Mouse (Mus musculus): ENCODE measurements at regions not wholly inside any gene's neighbourhood (a gene's known extent, or its start where the extent isn't known, plus 50 kb on each side); places are given as distances from the start of the nearest gene placed in this dataset.
A peak's percentile ranks its signal among the peaks of the same experiment; 100 is the strongest.
"Not testable (repeated sequence)": the region's sequence is repeated elsewhere in the genome, so short reads cannot be mapped to it uniquely, and the experiment has no call there.

DNA sequence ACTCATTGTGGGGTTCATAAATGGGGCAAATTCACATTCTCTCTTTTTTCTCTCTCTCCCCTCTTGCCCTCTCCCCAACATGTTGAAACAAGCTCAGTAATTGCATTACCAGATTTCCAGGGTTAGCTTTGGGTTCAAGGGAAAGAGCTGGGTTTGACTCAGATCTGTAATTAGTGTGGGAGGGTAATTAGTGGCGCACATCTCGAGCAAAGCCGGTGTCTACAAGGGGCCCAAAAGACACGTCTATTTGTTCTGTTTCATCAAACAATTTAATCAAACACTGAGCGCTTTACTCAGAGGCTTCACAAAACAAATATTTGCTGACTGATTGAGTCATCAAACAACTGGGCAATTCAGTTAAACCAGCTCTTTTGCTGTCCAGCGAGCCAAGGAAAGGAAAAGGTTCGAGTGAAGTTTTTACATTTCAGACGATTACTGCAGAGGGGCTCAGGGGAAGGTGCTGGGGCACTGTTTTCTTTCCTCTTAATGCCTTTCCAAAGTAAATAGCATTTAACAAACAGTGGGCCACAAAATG is 193.6 kb upstream of the Six2 start:
- DNase-seq, result no peak

DNA sequence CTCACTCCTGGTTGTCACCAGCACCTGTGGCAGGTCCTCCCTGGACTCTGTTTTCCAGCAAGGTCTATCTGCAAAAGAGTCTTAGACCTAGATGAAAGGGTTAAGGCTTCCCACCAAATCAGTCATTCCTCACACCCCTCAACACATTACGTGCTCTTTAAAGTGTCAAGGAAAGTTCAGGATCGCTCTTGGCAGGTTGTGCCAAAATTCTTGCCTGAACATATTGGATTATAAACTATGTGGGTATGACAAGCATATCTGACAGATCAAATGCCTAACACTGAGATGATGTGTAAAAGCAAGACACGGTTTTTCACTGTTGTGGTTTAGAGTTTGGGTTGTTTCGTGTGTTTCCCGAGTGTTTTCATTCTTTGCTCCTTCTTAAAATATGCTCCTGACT is 193.0 kb upstream of the Six2 start:
- DNase-seq, result no peak

DNA sequence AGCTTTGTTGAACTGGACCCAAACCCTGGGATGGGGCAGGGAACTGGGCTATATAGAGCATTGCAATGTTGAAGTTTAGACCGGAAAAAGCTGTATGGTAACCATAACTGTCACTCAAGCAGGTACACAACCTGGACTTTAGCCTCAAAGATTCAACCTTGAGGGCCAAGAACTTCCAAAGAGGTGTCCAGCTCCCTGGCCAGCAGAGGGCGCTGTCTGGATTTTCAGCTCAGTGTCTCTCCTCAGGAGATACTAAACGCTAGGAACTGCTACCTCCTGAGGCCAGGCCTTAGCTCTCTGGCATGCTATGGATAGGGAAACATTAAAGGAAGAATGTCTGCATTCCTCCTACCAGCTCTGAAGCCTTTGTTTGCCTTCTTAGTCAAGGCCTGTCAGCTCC is 189.4 kb upstream of the Six2 start:
- peak; percentile 65 for DNase-seq

DNA sequence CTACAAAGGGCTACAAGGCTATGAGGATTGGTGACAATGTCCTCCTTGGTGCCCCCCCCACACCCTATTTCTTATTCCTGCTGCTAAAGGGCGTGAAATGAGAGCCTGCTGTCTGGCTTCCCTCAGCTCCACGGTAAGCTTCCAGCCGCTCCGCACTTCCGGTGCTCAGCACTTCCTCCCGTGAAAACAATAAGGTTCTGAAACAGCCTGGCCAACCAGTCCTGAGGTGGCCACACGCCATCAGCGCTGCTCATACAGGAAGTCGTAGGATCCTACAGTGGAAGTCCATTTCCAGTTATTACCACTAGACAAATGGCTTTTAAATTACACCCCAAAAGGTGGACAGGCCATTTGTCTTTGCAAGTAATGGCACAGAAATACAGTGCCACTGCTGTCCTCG is 188.8 kb upstream of the Six2 start:
- peak; percentile 32 for DNase-seq

DNA sequence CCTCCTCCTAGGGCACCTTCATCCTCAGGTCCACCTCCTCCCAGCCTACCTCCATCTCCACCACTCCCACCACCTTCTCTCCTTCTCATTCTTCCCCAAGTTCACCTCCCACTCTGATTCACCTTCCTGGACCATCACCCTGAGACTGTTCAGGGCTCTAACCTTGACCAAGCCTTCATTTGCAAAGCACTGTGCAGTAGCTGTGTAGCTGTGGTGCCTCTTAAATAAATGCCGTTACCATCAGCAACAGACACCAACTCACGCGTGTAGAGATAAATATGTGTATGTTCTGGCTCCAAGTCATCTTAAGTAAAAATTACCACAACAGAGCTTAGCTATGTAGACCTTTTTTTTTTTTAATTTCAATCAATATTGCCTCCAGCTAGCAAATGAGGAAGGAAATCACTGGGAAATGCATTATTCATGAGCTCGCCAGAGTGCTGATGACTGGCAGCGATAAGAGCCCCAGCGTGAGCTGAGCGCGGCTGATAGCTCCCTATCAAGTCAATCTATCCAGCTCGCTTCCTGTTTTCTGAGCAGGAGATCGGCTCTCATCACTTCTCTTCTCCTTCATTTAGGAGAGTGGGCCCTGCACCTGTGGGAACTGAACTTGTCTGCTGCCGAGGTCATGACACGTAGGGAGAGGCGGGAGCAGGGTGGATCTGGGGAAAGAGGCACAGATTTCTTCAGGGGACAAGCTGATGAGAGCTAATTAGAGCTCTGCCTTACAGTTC is 185.9 kb upstream of the Six2 start:
- DNase-seq, result no peak

DNA sequence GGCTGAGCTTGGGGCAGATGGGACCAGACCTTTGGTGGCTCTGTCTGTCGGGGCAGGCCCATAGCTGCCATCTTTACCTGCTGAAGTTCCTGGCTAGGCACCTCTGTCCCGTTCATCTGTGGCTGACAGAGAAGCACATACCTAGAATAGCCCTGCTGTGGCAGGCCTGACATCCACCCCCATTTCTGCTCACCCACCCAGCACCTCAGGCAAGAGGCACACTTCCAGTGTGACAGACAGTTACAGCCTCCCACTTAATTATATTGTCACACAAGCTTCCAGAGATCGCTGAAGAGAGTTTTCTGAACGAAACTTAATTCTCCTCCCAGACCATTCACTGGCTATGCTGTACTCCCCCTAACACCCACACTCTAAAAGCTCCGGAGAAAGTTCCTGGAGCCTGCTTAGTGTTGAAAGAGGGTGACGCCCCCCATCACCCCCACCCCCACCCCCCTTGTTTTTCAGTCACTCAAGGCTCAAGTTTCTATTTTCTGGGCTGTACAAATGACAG is 184.9 kb upstream of the Six2 start:
- DNase-seq, result no peak

DNA sequence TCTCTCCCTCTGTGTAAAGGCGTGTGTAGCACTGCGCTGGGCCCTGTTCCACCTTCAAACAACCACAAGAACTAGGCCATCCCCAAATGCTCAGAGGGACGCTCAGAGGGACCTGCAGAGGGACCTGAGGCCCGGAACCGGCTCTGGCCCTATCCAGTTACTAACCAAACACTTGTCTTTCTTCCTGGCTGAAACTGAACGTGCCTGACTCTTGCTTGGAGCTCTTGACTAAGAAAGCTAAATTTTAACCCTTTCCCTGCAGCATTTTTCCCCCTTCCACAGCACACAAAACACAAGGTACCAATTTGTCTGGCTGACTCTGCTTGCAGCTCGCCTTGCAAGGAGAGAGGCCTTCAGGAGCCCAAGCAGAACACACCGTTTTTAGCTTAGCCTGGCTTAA is 182.3 kb upstream of the Six2 start:
- no peak for DNase-seq

DNA sequence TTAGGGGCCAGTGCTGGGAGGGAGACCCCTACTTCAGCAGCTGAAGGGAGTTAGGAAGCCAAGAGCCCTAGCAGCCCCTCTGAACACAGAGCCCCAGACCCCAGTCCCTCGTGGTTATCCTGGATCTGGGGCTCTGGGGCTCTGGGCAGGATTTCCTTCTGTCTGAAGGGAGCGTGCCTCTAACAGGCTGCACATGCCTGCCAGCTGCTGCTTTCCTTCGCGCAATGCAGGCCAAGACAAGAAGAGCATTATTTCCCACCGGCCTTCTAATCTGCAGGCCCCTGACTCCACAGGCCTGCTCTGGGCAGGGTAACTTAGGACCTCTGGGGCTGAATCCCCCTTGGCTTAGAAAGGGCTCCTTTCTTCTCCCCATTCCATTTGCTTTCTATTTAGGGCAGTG is 181.1 kb upstream of the Six2 start:
- DNase-seq, result no peak

DNA sequence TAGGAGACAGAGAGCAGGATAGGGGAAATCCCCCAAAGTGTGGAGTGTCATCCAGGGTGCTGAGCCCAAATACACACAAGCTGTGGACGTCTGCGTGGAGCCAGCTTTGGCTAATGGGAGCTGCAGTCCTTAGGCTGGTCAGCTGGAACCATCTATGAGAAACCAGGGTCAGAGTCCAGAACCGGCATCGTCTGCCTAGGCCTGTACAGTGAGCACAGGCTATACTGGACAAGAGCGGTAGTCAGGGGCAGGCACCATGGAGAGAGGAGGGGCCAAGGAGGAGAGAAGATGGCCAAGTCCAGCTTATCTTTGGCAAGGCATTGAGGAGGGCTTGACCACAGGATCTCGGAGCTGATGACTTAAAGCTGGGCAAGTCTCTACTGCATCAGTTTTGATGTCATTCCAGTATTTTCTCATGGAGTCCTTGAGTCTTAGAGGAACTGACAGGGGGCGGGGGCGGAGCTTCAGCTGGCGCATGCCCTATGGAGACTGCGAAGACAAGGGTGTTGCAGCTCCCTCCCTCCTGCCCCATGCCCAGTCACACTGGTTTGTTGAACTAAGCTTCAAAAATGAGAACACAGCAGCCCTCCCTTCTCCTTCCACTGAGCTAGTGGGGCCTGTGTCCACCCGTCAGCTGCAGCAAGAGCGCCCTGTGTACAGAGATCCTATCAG is 180.0 kb upstream of the Six2 start:
- DNase-seq, result no peak

DNA sequence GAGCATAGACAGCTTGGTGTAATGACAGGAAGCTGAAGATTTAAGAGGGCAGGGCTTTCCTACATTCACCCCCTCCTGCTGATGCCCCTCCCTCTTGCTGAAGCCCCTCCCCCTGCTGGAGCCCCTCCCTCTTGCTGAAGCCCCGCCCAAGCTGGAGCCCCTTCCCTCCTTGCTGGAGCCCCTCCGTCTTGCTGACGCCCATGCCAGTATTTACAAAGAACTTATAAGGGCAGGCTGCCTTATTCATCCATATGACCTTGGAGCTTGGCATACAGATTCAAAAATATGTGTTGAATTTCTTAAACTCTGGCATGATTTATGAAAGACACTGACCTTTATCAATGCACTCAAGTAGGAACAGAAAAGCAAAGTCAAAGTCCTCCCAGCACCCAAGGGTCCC is 178.5 kb upstream of the Six2 start:
- no peak for DNase-seq

DNA sequence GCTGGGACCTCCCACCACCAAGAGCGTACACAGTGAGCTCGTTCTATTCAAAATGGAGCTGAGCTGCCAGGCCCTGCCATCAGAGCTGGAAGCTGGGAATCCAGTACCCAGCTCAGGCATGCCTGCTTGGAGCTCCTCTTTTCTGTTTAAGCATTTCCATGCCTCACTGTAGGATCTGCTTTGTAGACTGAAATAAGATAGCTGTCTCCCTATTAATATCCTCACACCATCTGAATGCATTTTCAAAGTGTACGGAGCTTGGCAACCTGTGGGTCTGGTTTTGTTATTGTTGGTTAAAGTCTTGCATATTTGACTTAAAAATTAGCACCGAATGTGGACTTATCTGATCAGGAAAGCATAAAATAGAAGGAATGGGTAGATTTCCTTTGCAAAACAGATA is 177.9 kb upstream of the Six2 start:
- DNase-seq, result no peak

DNA sequence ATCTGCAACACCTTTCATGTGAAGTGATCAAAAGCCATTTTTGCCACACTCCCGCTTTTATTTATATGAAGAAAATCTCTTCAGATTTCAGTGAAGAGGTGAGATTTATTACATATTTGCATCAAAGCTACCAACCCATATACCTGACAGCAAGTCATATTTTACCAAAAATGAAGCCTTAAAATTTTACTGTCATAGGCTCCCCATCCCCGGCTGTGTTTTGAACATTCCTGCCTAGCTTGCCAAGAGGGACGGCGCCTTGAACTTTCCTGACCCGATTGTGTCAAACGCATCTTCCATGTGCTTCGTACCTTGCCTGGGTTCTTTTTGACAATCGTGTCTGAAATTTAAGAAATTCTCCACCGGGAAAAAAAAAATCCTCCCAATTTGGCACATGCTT is 173.3 kb upstream of the Six2 start:
- no peak for DNase-seq

DNA sequence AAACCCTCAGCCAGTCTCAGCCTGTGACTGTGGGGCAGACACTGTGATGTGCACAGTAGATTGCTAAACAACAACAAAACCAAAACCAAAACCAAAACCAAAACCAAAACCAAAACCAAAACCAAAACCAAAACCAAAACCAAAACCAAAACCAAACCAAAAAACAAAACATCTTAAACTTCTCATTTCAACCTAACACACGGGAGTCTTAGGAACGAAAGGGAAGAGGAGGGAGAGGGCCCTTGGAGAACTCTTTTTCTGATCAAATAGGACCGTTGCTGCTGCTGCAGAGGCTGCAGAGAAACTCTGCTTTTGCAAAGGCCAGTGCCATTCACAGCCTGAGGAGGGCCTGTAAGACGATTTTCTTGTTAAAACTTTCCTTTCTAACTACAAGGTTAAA is 172.7 kb upstream of the Six2 start:
- DNase-seq, result no peak

DNA sequence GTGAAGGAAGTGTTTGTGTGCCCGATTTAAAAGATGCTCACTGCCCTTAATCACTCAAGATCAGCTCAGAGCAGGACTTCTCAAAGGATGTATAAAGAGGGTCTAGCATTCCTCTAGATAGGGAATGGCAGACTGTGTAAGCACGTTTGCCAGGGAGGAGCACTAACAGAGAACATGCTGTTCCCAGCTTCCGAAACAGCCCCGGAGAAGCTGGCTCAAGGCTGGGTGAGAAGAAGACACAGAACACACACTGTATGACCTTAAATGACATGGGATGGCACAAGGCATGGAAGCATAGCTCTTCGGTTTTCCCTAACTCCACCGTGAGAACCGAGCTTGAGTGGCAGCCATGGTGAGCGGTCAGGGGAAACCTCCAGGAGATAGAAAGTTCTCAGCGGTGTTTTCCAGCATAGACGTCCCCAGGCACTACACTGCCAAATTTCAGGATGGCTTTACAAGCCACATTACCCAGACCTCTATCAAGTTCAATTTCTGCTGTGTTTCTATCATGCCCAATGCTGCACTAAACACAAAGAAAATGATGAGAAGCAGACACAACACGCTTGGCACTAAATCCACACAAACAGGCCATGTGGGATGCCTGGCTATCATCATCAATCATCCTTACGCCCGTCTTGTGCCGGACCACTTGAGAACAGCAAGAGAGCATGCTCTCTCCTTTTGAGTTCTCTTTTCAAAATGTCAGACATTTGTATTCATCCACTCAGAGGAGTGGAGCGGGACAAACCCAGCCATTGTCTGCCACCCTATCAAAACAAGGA is 172.0 kb upstream of the Six2 start:
- no peak for DNase-seq

DNA sequence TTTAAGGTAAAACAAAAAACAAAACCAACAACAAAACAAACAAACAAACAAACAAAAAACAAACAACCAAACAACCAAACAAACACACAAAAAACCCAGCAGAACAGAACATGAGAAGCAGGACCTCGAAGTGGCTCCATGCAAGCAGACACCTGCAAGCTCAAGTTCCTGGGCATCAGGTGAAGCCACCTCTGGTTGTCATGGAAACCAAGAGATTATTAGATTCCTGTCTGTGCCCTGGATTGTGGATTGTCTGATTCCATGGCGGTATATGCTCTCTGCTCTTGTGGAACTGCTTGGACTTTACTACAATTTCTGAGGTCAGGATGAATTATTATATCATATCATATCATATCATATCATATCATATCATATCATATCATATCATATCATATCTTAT is 170.4 kb upstream of the Six2 start:
- no peak for DNase-seq

DNA sequence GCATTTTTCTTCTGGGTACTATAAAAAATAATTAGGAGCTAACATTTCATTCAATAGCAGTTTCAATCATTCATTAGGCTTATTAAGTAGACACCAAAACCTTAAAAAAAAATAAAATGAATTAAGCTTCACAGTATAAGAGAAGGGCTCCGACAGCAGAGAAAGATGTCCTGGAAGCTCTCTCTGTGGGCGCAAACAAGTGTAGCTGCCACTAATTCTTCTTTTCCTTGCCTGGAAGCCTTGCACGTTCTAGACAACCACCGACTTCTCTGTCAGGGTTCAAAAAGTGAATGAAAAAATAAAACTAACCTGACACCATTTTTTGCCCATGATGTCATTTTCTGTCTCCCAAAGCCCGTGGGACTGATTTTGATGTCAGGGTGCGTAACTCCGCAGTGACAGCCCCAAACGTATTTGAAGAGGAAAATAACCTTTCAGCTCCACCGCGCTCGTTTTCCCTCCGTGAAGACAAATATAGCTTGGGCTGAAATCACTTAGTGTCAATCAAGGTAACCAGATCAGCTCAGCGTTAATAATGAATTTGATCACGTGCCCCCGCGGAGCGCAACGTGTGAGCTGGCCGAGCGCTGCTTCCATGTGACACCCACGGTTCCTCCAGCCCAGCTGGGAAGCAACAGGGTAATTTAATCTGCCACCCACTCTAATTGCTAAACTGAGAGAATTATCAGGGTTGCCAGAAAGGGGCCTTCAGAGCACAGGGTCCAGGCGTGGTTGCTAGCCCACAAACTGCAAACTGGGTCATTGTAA is 169.8 kb upstream of the Six2 start:
- peak; percentile 44 for DNase-seq

DNA sequence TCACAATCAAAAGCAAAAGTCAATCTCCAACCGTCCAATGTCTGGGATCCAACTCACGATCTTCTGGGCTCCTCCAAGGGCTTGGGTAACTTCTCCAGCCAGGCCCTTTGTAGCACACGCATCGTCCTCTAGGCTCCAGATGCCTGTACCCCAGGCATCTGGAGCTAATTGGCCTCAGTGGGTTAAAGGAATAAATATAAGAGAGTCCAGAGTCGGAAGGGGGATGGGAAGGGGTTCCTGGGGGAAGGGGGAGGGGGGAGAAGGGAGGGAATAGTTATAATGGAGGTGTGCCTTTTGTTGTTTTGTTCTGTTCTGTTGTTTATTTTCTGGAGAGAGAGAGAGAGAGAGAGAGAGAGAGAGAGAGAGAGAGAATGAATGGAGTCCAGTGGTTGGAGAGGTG is 168.8 kb upstream of the Six2 start:
- not testable (repeated sequence) for DNase-seq

DNA sequence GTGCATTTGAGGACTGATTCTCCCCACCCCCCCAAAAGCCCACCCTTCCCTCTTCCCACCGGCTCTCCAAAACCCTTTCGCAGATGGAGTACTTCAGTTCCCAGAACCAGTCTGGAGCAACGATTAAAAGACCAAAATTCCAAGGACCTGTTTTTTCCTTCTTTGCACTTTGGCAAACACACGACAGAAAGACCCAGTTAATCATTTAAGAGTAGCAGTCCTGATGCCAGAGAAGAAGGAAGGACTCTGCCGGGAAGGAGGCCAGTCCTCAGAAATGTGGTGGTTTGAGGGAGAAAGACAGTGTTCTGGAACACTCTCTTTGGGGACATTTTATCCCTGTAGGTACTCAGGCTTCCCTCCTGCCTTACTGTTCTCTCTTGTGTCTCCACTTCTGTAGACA is 165.1 kb upstream of the Six2 start:
- DNase-seq, result no peak

DNA sequence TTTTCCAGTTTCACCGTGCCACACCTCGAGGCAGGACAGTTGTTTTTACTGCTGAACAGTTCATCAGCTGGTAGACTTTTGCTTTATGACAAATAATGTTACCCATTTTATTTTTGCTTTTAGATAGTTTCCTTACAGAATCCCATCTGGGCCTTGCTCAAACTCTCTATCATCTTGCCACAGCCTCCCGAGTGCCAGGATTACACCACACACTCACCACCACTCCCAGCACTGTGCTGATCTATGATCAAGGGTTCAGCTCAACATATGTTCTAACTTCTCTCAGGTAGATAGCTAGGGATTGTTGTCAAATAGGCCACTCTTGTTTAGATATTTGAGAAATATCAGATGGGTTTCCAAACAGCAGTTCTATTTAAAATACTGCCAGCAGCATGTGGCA is 160.5 kb upstream of the Six2 start:
- DNase-seq, result no peak

DNA sequence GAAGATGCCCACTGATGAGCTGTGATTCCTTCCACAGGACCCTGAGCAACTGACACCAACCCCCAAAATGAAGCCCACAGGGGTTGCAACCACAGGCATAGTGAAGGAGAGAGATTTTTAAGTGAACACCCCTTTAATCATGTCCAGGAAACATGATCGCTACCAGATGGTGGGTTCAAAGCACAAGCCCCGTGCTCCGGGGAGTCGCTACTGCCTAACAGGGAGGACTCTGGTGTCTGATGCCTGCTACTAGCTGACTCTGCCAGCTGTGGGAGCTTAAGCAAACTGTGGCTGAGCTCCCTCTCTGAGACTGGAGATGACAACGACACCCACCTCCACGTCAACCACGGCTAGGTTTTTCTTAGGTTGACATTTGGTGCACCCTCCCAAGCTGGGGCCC is 159.7 kb upstream of the Six2 start:
- no peak for DNase-seq

DNA sequence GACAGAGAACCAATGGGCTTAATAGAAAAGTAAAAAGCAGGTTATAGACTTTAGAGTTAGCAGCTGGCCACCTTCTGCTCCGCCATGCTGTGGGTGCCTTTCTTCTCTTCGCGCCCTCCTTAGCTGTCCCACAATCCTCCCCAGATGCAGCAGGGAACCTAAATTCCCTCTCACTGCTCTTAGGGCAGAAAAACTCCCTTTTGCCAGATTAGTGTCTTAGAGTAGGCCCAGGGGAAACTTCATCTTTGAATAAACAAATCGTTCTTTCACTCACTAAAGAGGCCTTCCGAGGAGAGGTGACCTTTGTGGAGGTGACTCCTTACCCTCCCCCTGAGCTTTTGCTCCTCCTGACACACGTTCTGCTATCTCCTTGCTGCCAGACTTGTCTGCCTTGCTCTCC is 157.0 kb upstream of the Six2 start:
- no peak for DNase-seq

DNA sequence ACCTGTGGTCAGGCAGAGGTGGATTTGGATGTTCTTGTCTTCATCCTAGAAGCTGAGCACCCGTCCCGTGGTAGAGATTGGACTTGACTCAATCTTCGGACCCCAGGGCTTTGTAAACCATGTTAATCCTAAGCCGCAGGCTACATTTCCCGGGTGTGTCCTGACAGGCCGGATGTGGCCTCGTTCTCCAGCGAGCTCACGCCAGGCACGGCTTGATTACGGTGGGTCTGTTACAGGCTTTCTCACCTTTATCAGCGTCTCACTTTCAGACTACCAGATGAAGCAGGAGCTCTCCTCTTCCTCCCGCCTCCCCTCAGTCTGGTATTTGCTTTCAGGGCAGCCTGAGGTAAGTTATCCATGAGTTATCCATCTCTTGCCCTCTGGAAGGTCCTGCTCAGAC is 156.4 kb upstream of the Six2 start:
- no peak for DNase-seq
